Mouse (Mus musculus): ENCODE measurements at regions not wholly inside any gene's neighbourhood (a gene's known extent, or its start where the extent isn't known, plus 50 kb on each side); places are given as distances from the start of the nearest gene placed in this dataset.

- no peak for DNase-seq (ENCODE audit: low spot score)
Observed at GRCm38 (mm10) chr4:67662122-67662521, 834.7 kb downstream of the Tlr4 start.

DNA sequence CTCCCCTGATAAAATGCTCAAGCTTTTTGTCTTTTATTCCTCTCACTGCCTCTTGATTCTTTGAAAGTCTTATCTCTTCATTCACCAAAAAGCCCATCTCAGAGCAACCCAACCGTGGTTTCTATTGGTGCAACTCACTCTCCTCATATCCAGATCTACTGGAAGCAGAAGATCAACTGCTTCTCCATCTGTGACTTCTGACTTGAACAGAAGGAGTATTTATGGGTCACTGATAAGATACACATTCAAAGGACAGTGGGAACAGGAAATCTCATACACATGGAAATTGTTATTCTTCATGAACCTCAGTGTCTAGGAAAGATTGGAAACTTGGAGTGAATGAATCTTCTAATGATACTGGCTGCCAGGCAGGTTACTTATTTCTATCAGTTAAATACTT lies 846.6 kb downstream of the Tlr4 start:
- no peak for DNase-seq (ENCODE audit: low spot score)

DNA sequence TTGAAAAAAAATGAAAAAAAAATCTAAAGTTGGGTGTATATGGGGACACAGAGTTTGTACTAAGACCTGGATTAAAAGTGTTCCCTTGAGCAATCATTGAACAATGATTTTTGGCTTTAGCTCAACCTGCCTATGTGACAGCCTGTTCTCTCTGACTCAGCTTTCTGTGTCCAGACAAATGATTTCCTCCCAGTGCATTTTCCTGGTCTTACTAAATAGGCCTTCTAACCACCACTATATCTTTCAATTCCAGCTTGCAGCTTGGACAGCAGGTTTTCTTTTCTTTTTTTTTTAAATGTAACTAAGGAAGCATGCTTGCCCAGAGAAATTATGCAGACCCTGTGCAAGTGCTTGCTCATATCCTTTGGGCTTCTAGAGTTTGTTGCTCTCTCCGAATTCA lies 850.2 kb downstream of the Tlr4 start:
- DNase-seq (ENCODE audit: low spot score), result no peak

DNA sequence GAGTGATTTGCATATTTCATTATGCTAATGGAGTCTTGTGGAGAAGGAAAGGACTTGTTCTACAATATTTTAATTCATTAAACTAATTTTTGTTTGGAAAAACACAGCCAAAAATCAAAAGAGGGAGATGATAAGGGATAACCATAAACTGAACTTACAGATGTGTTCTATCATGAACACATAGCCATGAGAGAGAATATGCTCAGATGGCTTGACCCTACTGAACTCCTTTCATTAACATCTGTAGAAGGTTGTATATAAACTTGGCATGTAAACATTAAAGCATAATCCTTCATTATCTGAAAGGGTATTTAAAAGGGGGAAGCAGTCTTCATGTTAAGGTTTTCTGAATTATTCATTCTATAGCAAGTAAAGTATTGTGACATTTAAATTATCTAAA lies 871.1 kb downstream of the Tlr4 start:
- no peak for DNase-seq (ENCODE audit: low spot score)

All from adipocyte (in vitro differentiated cells).